ENCODE assay signal across 11 mouse cellular contexts in genomic region chr5:148990891-148991311, GRCm38 (mm10). TPM values are rescaled to one million over a fixed set of nuclear protein-coding genes. Genes with fewer than 3 reads are reported as not detected.
DNase-seq lines count a peak whose midpoint lies in the region; ATAC-seq lines count a peak whose summit lies in the region.
"Had no signal": no experiment of that assay in that cellular context is flagged by ENCODE, and none has a peak within 500 bp of the region (broad histone marks: within the 10 kb centered on the region; RNA-seq: fewer than 3 reads in every experiment).

No protein-coding gene starts in this region.

- peak overlapping the region; percentile 13; the same call in 1 of the 2 replicates for H3K27ac ChIP-seq in lung, embryonic 15.5 days
- H3K27ac ChIP-seq in kidney, embryonic 15.5 days: peak overlapping the region; percentile 84
- H3K27ac ChIP-seq in liver, embryonic 16.5 days (ENCODE audit: low read length): peak overlapping the region; percentile 41

- H3K4me2 ChIP-seq in lung, embryonic 15.5 days: no peak overlapping the region
- H3K4me2 ChIP-seq in kidney, embryonic 15.5 days: peak overlapping the region; percentile 31; the same call in 1 of the 2 replicates
- H3K4me2 ChIP-seq in liver, embryonic 16.5 days (ENCODE audit: low read depth, low read length): no peak overlapping the region

- ATAC-seq in lung, embryonic 15.5 days (ENCODE audit: borderline replicate concordance, extremely low read depth, low FRiP score, low TSS enrichment): no peak
- ATAC-seq in kidney, embryonic 15.5 days (replicated peaks; ENCODE audit: low FRiP score): no peak; the same call in 1 of the 2 replicates
- ATAC-seq in liver, embryonic 16.5 days (ENCODE audit: low read depth): peak; percentile 32; the same call in 1 of the 2 replicates

- DNase-seq in lung, postnatal 4 days: no peak
- peak; percentile 33 for DNase-seq in fibroblast of lung, adult 2 months (ENCODE audit: low read depth)
- DNase-seq in embryo, embryonic 9.5 days (ENCODE audit: extremely low spot score): no peak
- no peak for DNase-seq in cerebellum, adult 9-11 months
- no peak for DNase-seq in cerebellum, postnatal 10 days
- DNase-seq: layer of hippocampus, adult 9-11 months had no signal

- H3K4me3 ChIP-seq in lung, embryonic 15.5 days: no peak overlapping the region
- no peak overlapping the region for H3K4me3 ChIP-seq in kidney, embryonic 15.5 days (replicated peaks)
- no peak overlapping the region for H3K4me3 ChIP-seq in liver, embryonic 16.5 days (ENCODE audit: low read depth, low read length)

- no peak overlapping the region for H3K9ac ChIP-seq in lung, embryonic 15.5 days
- no peak overlapping the region for H3K9ac ChIP-seq in kidney, embryonic 15.5 days
- H3K9ac ChIP-seq in liver, embryonic 16.5 days (ENCODE audit: low read depth, low read length): no peak overlapping the region

- H3K4me1 ChIP-seq in lung, embryonic 15.5 days: peaks cover 17% of the 10 kb centered on the region
- H3K4me1 ChIP-seq in kidney, embryonic 15.5 days: peaks cover 37% of the 10 kb centered on the region
- H3K4me1 ChIP-seq in liver, embryonic 16.5 days (ENCODE audit: control insufficient read depth, low read depth, low read length): peaks cover 8% of the 10 kb centered on the region; the same call in 1 of the 2 replicates

- no peaks in the 10 kb centered on the region for H3K27me3 ChIP-seq in lung, embryonic 15.5 days
- H3K27me3 ChIP-seq in kidney, embryonic 15.5 days: no peaks in the 10 kb centered on the region
- H3K27me3 ChIP-seq in liver, embryonic 16.5 days (ENCODE audit: control insufficient read depth, insufficient read depth, low read depth, low read length): no peaks in the 10 kb centered on the region

- WGBS in lung, embryonic 15.5 days: 55% methylated on average over 12 of the region's 12 CpGs
- 38% methylated on average over 12 of the region's 12 CpGs for WGBS in kidney, embryonic 15.5 days
- 65% methylated on average over 12 of the region's 12 CpGs for WGBS in liver, embryonic 16.5 days (ENCODE audit: insufficient replicate concordance)

- no peaks in the 10 kb centered on the region for H3K36me3 ChIP-seq in lung, embryonic 15.5 days
- H3K36me3 ChIP-seq in kidney, embryonic 15.5 days: no peaks in the 10 kb centered on the region
- no peaks in the 10 kb centered on the region; the same call in 1 of the 2 replicates for H3K36me3 ChIP-seq in liver, embryonic 16.5 days (ENCODE audit: control insufficient read depth, insufficient read depth)

- H3K9me3 ChIP-seq in lung, embryonic 15.5 days: no peaks in the 10 kb centered on the region
- peaks cover 5% of the 10 kb centered on the region; the same call in 1 of the 2 replicates for H3K9me3 ChIP-seq in kidney, embryonic 15.5 days (replicated peaks)
- no peaks in the 10 kb centered on the region for H3K9me3 ChIP-seq in liver, embryonic 16.5 days (replicated peaks; ENCODE audit: control insufficient read depth, low read length)

RNA-seq across cellular contexts. Expression of gene Gm42791, which starts 4.0 kb away (rescaled TPM):
- polyA plus RNA-seq in lung, embryonic 15.5 days (2015; fragmentation: Nextera tagmentation; extraction: Ambion mirVana): 3.3 and 4.0 TPM in 2 replicates
- 3.2 TPM in 1 of 2 replicates, not detected in the other for polyA plus RNA-seq in kidney, embryonic 15.5 days (2015; fragmentation: Nextera tagmentation; extraction: Ambion mirVana)
- 0.53 and 1.1 TPM in 2 replicates for polyA plus RNA-seq in liver, embryonic 16.5 days (2015; fragmentation: Nextera tagmentation; extraction: Ambion mirVana)
- polyA plus RNA-seq: brain, embryonic 14.5 days; small intestine, adult 2 months had no signal

Comparison
In these comparisons a context has a peak if more than half of its experiments do, and no peak if none do; other contexts are left out.
1. H3K27ac ChIP-seq: peak in every context shown above with its lines; median percentile 84 in kidney, embryonic 15.5 days; 41 in liver, embryonic 16.5 days; 13 in lung, embryonic 15.5 days.